Mouse (Mus musculus): ENCODE data around the gene Krtap19-3. TPM values are rescaled to one million over a fixed set of nuclear protein-coding genes. Genes with fewer than 3 reads are reported as not detected.

Gene Krtap19-3
- polyA plus RNA-seq (2012; ENCODE audit: insufficient read depth, insufficient read length, low replicate concordance, missing spikeins): not detected in 2 replicates

DNA sequence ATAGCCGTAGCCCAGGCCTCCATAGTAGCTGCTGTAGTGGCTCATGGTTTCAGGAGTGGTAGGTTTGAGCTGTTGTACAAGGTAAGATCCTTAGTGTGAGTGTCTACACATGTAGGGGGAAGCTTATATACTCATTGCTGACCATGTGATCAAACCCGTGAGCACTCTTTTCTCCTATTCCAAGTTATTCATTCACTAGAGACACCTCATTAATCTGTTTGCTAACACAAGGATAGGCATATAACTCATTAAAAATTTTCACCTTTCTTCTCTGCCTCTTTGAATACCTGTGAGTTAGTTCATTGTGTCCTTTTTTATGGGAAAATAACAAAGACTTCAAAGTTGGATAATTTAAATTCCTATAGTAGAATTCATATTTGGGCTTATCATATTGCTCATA is at the start of gene Krtap19-3:
TSS of gene Krtap19-3 (minus strand) at position 101 of the 400 bp plus-strand sequence.
- no peaks in the 10 kb centered on the region for H3K4me1 ChIP-seq (ENCODE audit: control insufficient read depth, insufficient read depth, low read length)
- H3K4me3 ChIP-seq (ENCODE audit: insufficient read depth, low read depth, low read length): no peak within 1 kb of the TSS
- 93% methylated on average over 2 of the region's 2 CpGs for WGBS
- TF ChIP-seq CTCF (IDR thresholded peaks at IDR 0.05; ENCODE audit: insufficient read depth, low read depth, low read length): no peak
- TF ChIP-seq POLR2A (IDR thresholded peaks at IDR 0.05; ENCODE audit: insufficient read depth, low read depth, low read length): no peak
- no peak within 1 kb of the TSS for H3K27ac ChIP-seq (ENCODE audit: insufficient read depth, low read depth, low read length)

DNA sequence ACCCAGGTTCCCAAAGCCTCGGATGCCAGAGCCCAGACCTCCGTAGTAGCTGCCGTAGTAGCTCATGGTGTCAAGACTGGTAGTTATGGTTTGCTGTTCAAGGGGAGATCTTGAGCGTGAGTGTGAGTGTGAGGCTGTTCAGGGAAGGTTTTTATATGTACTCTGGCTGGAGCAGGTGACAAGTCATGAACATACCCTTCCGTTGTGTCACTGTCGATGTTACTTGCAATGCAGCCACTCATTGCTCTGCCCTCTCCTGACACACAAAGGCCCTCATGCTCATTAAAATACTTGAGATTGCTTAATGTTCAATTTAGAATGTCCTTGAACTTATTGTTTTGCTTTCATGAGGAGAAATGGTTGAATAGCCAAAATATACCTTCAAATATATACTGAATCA is 18.5 kb upstream of the Krtap19-3 start, which contains the start of gene Krtap19-5:
TSS of gene Krtap19-5 (minus strand) at position 101 of the 400 bp plus-strand sequence.
- no peak for TF ChIP-seq POLR2A (IDR thresholded peaks at IDR 0.05; ENCODE audit: insufficient read depth, low read depth, low read length)
- no peak within 1 kb of the TSS for H3K4me3 ChIP-seq (ENCODE audit: insufficient read depth, low read depth, low read length)
- WGBS: 93% methylated on average over 6 of the region's 6 CpGs
- H3K4me1 ChIP-seq (ENCODE audit: control insufficient read depth, insufficient read depth, low read length): no peaks in the 10 kb centered on the region
- H3K27ac ChIP-seq (ENCODE audit: insufficient read depth, low read depth, low read length): no peak within 1 kb of the TSS

DNA sequence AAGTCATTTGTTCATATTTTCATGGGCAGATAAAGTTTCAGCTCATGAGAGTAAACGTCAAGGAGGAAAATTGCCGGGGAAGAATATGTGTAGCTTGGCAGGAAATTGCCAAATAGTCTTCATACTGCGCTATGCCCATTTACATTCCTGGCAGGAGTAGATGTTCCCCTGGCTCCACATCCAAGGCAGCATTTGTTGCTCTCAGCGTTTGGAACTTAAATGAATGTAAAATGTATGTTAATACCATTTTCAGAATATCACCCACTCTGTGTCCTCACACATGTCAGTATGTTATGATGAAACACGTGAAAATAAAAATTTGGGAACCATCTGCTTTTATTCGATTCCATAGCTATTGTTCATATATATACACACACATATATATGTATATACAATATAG is 9.0 kb upstream of the Krtap19-3 start:
- Histone ChIP-seq H3K27ac (ENCODE audit: insufficient read depth, low read depth, low read length) (no peak overlapping the region), H3K4me1 (ENCODE audit: control insufficient read depth, insufficient read depth, low read length) (no peaks in the 10 kb centered on the region), H3K4me3 (ENCODE audit: insufficient read depth, low read depth, low read length) (no peak overlapping the region)
- TF ChIP-seq CTCF (IDR thresholded peaks at IDR 0.05; ENCODE audit: insufficient read depth, low read depth, low read length) (no peak), POLR2A (IDR thresholded peaks at IDR 0.05; ENCODE audit: insufficient read depth, low read depth, low read length) (no peak)
- WGBS: 85% methylated on average over 6 of the region's 6 CpGs

DNA sequence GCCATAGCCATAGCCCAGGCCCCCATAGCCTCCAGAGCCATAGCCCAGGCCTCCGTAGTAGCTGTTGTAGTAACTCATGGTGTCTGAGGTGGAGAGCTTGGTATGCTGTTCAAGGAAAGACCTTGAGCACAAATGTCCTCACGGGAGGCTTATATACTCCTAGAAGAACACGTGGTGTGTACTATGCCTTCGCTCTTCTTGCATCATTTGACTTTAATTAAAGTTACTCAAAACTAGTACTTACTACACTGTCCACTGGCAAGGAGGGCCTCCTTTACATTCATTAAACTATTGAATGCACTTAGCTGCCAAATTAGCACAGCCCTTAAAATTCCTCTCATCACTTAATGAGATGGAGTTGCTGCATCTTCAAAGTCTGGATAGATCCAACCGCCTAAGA is 7.2 kb upstream of the Krtap19-3 start, which contains the start of gene Krtap19-4:
TSS of gene Krtap19-4 (minus strand) at position 101 of the 400 bp plus-strand sequence.
- Histone ChIP-seq H3K4me3 (ENCODE audit: insufficient read depth, low read depth, low read length) (no peak within 1 kb of the TSS), H3K27ac (ENCODE audit: insufficient read depth, low read depth, low read length) (no peak within 1 kb of the TSS), H3K4me1 (ENCODE audit: control insufficient read depth, insufficient read depth, low read length) (no peaks in the 10 kb centered on the region)
- no peak for TF ChIP-seq CTCF (IDR thresholded peaks at IDR 0.05; ENCODE audit: insufficient read depth, low read depth, low read length)
- TF ChIP-seq POLR2A (IDR thresholded peaks at IDR 0.05; ENCODE audit: insufficient read depth, low read depth, low read length): no peak
- WGBS: 93% methylated on average over 5 of the region's 5 CpGs

DNA sequence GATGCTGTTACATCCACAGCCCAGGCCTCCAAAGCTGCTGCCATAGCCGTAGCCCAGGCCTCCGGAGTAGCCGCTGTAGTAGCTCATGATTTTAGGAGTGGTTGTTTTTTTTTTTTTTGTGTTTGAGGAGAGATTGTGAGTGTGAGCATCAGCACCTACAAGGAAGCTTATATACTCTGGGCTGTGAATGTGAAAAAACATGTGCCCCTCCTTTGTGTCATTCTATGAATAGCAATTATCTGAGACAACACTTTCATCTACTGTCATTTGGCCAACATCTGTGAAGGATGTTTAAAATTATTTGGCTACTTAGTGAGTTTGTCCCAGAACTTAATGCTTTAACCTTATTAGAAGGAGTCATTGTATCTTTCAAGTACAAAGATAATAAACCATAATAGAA is 3.7 kb downstream of the Krtap19-3 start, which contains the start of gene Krtap19-2:
TSS of gene Krtap19-2 (minus strand) at position 101 of the 400 bp plus-strand sequence.
- no peak within 1 kb of the TSS for H3K27ac ChIP-seq (ENCODE audit: insufficient read depth, low read depth, low read length)
- WGBS: 93% methylated on average over 3 of the region's 3 CpGs
- H3K4me3 ChIP-seq (ENCODE audit: insufficient read depth, low read depth, low read length): no peak within 1 kb of the TSS
- TF ChIP-seq CTCF (IDR thresholded peaks at IDR 0.05; ENCODE audit: insufficient read depth, low read depth, low read length): no peak
- TF ChIP-seq POLR2A (IDR thresholded peaks at IDR 0.05; ENCODE audit: insufficient read depth, low read depth, low read length): no peak
- H3K4me1 ChIP-seq (ENCODE audit: control insufficient read depth, insufficient read depth, low read length): no peaks in the 10 kb centered on the region

DNA sequence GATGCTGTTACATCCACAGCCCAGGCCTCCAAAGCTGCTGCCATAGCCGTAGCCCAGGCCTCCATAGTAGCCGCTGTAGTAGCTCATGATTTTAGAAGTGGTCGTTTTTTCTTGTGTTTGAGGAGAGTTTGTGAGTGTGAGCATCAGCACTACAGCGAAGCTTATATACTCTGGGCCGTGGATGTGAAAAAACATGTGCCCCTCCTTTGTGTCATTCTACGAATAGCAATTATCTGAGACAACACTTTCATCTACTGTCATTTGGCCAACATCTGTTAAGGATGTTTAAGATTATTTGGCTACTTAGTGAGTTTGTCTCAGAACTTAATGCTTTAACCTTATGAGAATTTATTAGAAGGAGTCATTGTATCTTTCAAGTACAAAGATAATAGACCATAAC is 8.5 kb downstream of the Krtap19-3 start, which contains the start of gene Krtap19-1:
TSS of gene Krtap19-1 (minus strand) at position 101 of the 400 bp plus-strand sequence.
- 89% methylated on average over 6 of the region's 6 CpGs for WGBS
- H3K4me3 ChIP-seq (ENCODE audit: insufficient read depth, low read depth, low read length): no peak within 1 kb of the TSS
- no peaks in the 10 kb centered on the region for H3K4me1 ChIP-seq (ENCODE audit: control insufficient read depth, insufficient read depth, low read length)
- no peak for TF ChIP-seq POLR2A (IDR thresholded peaks at IDR 0.05; ENCODE audit: insufficient read depth, low read depth, low read length)
- no peak for TF ChIP-seq CTCF (IDR thresholded peaks at IDR 0.05; ENCODE audit: insufficient read depth, low read depth, low read length)
- H3K27ac ChIP-seq (ENCODE audit: insufficient read depth, low read depth, low read length): no peak within 1 kb of the TSS

DNA sequence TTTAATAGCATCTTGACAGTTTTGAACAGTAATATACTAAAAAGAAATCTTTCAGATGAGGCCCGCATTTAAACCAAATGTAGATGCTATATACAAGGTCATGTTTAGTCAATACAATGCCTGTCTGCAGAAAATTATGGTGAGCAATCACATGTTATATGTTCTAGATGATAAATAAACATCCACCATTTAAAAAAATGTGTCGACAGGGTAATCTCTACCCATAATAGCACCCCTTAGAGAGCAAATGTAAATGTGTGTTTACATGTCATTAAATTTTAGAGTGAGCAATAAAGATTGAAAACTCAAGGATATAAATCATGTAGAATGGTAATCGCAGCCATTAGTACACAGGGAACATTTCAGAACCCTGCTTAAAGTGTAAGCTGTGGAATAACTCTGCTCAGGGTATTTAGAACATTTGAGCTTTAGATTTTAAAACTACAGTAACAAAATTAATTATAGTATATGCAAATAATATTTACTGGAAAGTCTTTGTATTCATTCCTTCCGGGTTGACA is 12.9 kb downstream of the Krtap19-3 start:
- WGBS: 63% methylated on average over 4 of the region's 4 CpGs
- H3K4me3 ChIP-seq (ENCODE audit: insufficient read depth, low read depth, low read length): no peak overlapping the region
- H3K27ac ChIP-seq (ENCODE audit: insufficient read depth, low read depth, low read length): no peak overlapping the region
- no peaks in the 10 kb centered on the region for H3K4me1 ChIP-seq (ENCODE audit: control insufficient read depth, insufficient read depth, low read length)
- TF ChIP-seq CTCF (IDR thresholded peaks at IDR 0.05; ENCODE audit: insufficient read depth, low read depth, low read length): no peak
- TF ChIP-seq POLR2A (IDR thresholded peaks at IDR 0.05; ENCODE audit: insufficient read depth, low read depth, low read length): no peak

DNA sequence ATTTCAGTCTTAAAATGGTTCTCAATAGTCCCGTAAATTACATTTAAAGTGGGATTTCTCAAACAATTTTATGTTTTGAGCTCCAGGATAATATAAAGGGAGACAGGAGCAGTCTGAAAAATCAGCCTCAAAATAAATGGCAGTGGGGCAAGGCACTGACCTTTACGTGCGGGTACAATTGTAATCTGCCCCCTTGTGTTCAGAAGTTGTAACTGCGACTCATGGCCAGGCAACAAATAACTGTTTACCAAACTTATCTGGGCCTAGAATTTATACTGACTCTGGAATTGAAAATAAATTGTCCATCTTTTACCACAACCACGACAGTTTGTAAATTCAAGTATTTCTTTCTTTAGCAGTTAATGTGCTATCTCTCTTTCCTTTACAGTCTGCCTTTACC is 26.4 kb downstream of the Krtap19-3 start:
- H3K27ac ChIP-seq (ENCODE audit: insufficient read depth, low read depth, low read length): no peak overlapping the region
- TF ChIP-seq CTCF (IDR thresholded peaks at IDR 0.05; ENCODE audit: insufficient read depth, low read depth, low read length): no peak
- TF ChIP-seq POLR2A (IDR thresholded peaks at IDR 0.05; ENCODE audit: insufficient read depth, low read depth, low read length): no peak
- H3K4me3 ChIP-seq (ENCODE audit: insufficient read depth, low read depth, low read length): no peak overlapping the region
- 31% methylated on average over 5 of the region's 5 CpGs for WGBS
- no peaks in the 10 kb centered on the region for H3K4me1 ChIP-seq (ENCODE audit: control insufficient read depth, insufficient read depth, low read length)

DNA sequence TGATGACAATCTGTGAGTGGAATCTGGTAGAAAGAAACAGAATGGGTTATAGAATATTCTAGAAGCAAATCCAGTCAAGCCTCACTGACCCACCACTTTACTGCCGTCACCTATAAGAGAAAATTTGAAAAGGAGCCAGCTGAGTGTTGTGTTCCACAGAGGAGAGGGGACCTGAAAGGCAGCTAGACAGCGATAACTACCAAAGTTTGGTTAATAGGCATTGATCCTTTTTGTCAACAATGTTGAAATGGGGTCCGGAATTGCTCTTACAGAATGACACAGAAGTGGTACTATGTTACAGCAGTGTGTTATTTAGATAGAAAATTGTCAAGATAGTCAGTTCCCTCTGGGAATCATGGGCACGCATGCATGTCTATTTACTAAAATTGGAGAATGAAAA is 29.3 kb downstream of the Krtap19-3 start:
- Histone ChIP-seq H3K4me1 (ENCODE audit: control insufficient read depth, insufficient read depth, low read length) (no peaks in the 10 kb centered on the region), H3K27ac (ENCODE audit: insufficient read depth, low read depth, low read length) (no peak overlapping the region), H3K4me3 (ENCODE audit: insufficient read depth, low read depth, low read length) (no peak overlapping the region)
- 87% methylated on average over 4 of the region's 4 CpGs for WGBS
- TF ChIP-seq CTCF (IDR thresholded peaks at IDR 0.05; ENCODE audit: insufficient read depth, low read depth, low read length) (no peak), POLR2A (IDR thresholded peaks at IDR 0.05; ENCODE audit: insufficient read depth, low read depth, low read length) (no peak)
